Mouse (Mus musculus) lung, postnatal 0 days (tissue): ENCODE results near the gene Nox4.

Experiments used
- CTCF ChIP-seq: IDR thresholded peaks from 2 replicates; pipeline ENCODE4 v1.5.1; 2016; ENCODE audit warnings: antibody characterized with exemption, mild to moderate bottlenecking
- EP300 ChIP-seq: IDR thresholded peaks from 2 replicates; pipeline ENCODE4 v1.6.1; 2016; ENCODE audit warnings: antibody characterized with exemption, mild to moderate bottlenecking, control low read depth

DNA sequence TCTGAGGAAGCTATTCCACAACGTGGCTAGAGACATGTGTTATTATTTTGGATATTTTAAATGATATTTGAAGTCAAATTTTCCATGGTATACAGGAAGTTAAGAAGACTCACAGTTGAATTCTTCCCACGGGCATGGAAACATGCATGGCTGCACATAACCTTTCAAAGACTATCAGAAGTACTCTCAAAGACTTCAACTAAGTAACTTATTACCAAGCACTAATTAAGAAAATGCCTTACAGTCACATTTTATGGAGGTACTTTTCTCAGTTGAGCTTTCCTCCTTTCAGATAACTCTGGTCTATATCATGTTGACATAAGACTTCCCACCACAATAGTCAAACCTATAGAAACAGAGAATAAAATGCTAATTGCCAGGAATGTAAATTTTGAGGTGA, 20.3 kb upstream of the Nox4 start:
- TF ChIP-seq EP300, result no peak
- no peak for TF ChIP-seq CTCF
